Mouse (Mus musculus) adrenal gland, postnatal 25 days (tissue): Measurements from ENCODE around the gene Cacna1c. TPM values are rescaled to one million over a fixed set of nuclear protein-coding genes. Genes with fewer than 3 reads are reported as not detected.
"Not testable (repeated sequence)": the region's sequence is repeated elsewhere in the genome, so short reads cannot be mapped to it uniquely, and the experiment has no call there.

Experiments
- DNase-seq: peaks from one replicate; pipeline ENCODE4 v3.0.0; 2021; ENCODE audit warnings: mixed read lengths
- total RNA-seq: library from RNA; stranded (reverse); gene quantifications from 2 replicates; pipeline ENCODE4 v1.2.3, GENCODE M21; 2021

The Cacna1c gene
- total RNA-seq, 1 experiment from 2014 or later = 104 TPM

DNA sequence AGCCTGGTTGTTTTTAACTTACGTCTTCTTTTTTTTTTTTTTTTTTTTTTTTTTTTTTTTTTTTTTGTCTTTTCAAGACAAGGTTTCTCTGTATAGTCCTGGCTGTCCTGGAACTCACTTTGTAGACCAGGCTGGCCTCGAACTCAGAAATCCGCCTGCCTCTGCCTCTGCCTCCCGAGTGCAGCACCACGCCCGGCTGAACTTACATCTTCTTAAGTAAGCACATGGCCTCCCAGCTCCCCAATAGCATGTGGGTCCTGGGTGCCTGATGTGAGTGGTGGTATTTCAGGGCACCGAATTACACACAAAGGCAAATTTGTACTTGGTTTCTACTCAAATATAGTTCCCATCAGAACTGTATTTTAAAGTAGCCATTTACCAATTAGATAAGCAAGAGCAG, 9.8 kb upstream of the Cacna1c start:
- DNase-seq = not testable (repeated sequence)

DNA sequence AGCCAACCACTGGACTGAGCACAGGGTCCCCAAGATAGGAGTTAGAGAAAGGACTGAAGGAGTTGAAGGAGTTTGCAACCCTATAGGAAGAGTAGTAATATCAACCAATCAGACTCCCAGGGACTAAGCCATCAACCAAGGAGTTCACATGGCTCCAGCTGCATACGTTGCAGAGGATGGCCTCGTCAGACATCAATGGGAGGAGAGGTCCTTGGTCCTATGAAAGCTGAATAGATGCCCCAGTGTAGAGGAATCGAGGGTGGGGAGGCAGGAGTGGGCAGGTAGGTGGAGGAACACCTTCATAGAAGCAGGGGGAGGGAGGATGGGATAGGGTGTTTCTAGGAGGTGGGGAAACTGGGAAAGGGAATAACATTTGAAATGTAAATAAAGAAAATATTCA, 8.7 kb upstream of the Cacna1c start:
- DNase-seq = no peak

DNA sequence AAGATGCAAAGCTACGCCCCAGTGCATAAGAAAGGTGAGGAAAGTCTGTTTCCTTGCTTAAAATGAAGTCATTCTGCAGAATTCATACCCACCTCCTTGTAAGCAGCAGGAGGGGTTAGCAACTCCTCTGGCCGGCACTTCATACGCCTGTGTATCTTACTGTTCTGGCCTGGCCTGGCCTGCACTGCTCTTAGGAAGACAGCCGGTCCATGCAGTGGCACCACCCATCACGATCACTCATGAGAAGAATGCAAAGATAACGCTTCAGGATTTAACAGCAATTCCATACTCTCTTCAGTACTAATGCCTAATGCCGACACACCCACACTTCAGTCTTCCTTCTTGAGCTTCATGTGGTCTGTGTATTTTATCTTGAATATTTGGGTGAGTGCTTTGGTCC, 8.1 kb upstream of the Cacna1c start:
- no peak for DNase-seq

DNA sequence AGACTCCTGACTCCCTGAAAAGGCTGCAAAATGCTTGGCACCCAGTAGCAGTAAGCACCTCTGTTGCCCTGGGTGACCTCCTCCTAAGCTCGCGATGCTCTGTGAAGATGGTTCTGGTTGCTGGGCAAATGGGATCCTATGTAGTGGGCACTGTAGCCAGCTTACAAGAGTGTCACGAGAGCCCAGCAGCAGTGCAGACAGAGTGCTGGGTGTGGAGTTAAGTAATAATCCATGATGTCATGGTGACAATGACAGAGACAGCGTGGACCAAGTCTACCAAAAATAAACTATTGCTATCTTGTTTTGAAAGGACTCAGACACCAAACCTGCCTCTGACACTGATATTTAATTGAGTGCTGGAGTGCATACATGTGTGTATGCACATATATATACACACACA, 5.4 kb upstream of the Cacna1c start:
- DNase-seq = no peak

GRCm38 (mm10) chr6:119200362-119200761, 4.1 kb upstream of the Cacna1c start:
- no peak for DNase-seq

- DNase-seq = no peak
These were observed 3.2 kb upstream of the Cacna1c start for GRCm38 (mm10) chr6:119199274-119199879.

GRCm38 (mm10) chr6:119198534-119199273, 2.5 kb upstream of the Cacna1c start:
- no peak for DNase-seq

DNA sequence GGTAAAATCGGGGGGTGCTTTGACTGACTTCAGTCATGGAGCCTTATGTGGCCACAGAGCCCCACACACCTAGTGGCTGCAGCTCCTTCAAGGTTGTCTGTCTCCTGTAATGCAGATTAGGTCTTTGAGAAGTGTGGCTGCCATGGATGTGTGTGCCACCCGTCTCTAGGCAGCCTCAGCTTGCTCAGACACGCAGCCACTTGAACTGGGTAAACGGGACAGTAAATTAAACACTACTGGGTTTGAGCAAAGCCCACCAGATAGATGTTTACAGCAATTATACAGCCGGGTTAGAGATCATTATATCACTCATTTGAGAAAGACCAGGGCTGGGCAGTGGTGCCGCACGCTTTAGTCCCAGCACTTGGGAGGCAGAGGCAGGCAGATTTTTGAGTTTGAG, 1.6 kb downstream of the Cacna1c start:
- DNase-seq = no peak

GRCm38 (mm10) chr6:119194161-119194560, 2.1 kb downstream of the Cacna1c start:
- no peak for DNase-seq

GRCm38 (mm10) chr6:119193571-119194154, 2.6 kb downstream of the Cacna1c start:
- no peak for DNase-seq

GRCm38 (mm10) chr6:119191478-119191877, 4.7 kb downstream of the Cacna1c start:
- DNase-seq = no peak

DNA sequence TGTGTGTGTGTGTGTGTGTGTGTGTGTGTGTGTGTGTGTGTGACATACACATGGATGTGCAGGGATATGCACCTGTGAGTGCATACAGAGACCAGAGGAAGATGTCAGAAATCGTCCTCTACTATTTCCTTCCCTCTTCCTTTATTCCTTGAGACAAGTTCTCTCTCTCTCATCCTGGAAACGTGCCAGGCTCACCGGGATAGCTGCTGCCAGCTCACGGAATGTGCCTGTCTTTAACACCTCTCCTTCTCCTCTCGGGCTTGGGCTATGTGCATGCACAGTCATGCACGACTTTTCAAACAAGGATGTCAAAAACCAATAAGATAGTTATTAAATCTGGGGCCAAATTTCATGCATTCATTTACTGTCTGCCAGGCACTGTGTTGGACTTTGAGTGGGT, 8.6 kb downstream of the Cacna1c start:
- no peak for DNase-seq

GRCm38 (mm10) chr6:119186658-119187057, 9.6 kb downstream of the Cacna1c start:
- no peak for DNase-seq

- no peak for DNase-seq
These were observed 12.4 kb downstream of the Cacna1c start for GRCm38 (mm10) chr6:119183781-119184180.

GRCm38 (mm10) chr6:119182211-119182610, 14.0 kb downstream of the Cacna1c start:
- DNase-seq = no peak

GRCm38 (mm10) chr6:119180188-119180587, 16.0 kb downstream of the Cacna1c start:
- no peak for DNase-seq

DNA sequence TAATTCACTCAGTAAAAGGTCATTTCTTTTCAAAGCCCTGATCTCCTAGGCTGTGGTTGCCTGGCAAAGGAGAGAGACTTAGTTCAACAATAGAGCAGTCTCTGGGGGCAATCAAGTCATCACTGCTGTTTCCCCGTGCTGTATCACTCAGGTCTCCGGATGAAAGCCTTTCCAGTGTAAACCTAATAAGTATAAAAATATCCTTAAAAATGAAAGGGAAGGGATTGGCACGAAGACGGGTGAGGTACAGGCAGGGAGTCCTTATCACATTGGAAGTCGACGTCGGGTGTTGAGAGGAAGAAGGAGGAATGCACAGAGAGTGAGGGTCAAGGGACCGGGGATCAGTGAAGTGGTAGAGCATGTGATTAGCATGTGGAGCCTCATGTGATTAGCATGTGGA, 19.1 kb downstream of the Cacna1c start:
- DNase-seq = no peak

DNA sequence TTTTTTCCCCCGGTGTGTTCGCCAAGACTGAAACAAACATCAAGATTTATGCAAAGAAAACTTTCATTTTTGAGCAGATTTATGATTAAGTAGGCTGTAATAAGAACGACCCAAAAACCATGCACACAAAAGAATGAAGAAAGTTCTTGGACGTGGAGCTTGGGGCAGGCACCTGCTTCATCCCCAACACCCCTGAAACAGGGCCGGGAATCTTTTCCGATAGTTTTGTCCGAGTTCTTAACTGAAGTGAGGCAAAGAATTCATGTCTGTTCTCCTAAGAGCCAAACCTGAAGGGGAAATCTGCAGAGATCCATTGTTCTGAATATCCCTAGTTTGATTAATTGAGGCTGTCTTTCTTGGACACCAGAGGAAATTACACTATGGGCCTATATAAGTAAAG, 20.1 kb downstream of the Cacna1c start:
- DNase-seq = no peak

DNA sequence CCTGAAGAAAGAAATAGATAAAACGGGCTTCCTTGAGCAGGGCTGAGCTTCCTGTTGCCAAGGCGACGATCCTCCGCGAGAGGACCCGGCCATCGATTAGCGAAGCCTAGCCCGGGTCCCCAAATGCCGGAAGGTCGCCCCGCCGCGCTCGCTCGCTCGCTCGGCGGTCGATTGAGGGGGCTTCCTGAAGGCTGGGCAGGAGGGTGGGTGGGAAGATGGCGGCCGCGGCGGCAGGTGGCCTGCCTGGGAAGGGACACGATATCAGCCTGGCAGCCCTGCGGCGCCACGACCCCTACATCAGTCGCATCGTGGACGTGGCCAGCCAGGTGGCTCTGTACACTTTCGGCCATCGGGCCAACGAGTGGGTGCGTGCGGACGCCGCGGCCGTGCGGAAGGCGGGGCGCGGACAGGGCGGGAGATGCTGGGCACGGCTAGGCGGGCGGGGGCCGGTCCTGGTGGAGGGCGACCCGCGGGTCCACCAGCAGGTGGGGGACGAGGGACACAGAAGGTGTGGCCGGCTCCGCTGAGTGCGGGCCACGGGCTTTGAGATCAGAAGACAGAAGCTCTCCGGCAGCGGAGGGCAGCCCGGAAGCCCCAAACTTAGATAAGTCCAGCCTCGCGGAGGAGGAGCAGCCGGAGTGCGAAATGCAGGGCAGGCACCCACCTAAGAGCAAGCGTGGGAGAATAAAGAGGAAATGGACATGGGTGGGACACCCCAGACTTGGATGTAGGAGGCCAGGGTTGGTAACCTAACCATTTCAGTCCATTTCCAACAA, 21.0 kb downstream of the Cacna1c start, which contains the start of gene Dcp1b:
TSS of gene Dcp1b (plus strand) at position 176 of the 776 bp plus-strand sequence.
- DNase-seq = peak; percentile 90

- DNase-seq = no peak
These were observed 21.7 kb downstream of the Cacna1c start for GRCm38 (mm10) chr6:119174307-119175074.

GRCm38 (mm10) chr6:119165677-119166076, 30.5 kb downstream of the Cacna1c start:
- DNase-seq = no peak

DNA sequence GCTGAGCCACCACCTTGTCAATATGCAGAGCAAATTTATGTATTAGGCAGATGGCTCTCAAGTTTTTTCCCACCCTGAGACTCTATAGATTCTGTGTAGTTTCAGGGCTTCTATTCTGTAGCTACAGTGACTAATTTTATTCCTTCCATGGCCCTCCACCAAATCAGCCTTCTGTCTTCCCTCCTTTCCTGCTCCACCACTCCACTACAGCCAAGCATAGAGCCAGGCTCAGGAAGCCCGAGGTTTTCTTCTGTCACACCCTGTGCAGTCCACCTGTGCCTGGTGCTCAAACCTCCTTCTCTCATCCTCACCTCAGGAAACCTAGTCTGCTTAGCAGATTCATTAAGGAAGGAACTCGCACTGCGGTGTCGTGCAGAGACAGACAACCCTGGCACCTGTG, 51.1 kb downstream of the Cacna1c start:
- DNase-seq = no peak
